Mouse (Mus musculus) cortical plate, adult 2 months (tissue): Measurements from ENCODE around the gene Mrpl21.

Experiments used
- CTCF ChIP-seq: fragments of 200-500 bp; IDR thresholded peaks from 2 replicates; pipeline ENCODE4 v1.5.1; 2011; ENCODE audit warnings: mild to moderate bottlenecking, control low read depth, low read length; ENCODE audit not compliant: insufficient read depth; ENCODE audit errors: extremely low read depth
- POLR2A ChIP-seq: fragments of 200-500 bp; IDR thresholded peaks from 2 replicates; pipeline ENCODE4 v1.6.1; 2011; ENCODE audit warnings: mild to moderate bottlenecking, low read length, control low read depth; ENCODE audit not compliant: insufficient read depth; ENCODE audit errors: extremely low read depth

DNA sequence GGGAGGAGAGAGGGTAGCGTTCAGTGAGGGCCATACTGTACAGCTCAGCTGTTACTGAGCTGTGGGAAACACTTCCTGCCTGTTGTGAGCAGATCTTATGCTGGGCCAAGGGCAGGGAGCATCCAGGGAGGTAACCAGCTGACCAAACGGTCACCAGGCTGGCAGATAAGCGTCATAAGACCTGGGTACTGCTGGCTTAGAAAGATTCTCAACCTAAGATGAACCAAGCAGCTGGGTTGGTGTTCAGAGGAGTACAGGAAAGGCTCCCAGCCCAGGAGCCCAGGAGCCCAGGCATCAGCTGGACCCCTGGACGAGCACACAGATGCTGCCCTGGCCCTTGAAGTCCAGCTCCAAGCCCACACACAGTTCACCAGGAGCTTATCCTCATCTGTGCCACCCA, 15.4 kb upstream of the Mrpl21 start:
- TF ChIP-seq CTCF (no peak), POLR2A (no peak)
